Mouse (Mus musculus) MEL (cell line): Measurements from ENCODE around the gene Naif1. TPM values are rescaled to one million over a fixed set of nuclear protein-coding genes. Genes with fewer than 3 reads are reported as not detected.

Source experiments
- DNase-seq: peaks from one replicate; pipeline ENCODE4 v3.0.0; 2011; ENCODE audit warnings: low read depth, low spot score
- H3K27ac ChIP-seq: 2 replicates; pipeline ENCODE4 v1.5.1; 2012; ENCODE audit warnings: low read depth, mild to moderate bottlenecking, control low read depth, low read length, moderate library complexity; ENCODE audit not compliant: control insufficient read depth
- H3K27me3 ChIP-seq, 2 experiments: fragments of 150-350 bp in 1 of 2; sonication (generic) in 1 of 2; 2 replicates each; pipeline ENCODE4 v1.6.1; 2012; ENCODE audit warnings: low read length in 2 of 2, mild to moderate bottlenecking in 2 of 2, improper control_type of control experiment in 1 of 2, moderate library complexity in 1 of 2; ENCODE audit not compliant: insufficient read depth in 2 of 2, control insufficient read depth in 1 of 2
- H3K36me3 ChIP-seq, 2 experiments: 2 replicates each; pipeline ENCODE4 v1.6.1; 2012 to 2014; ENCODE audit warnings: low read length in 2 of 2, improper control_type of control experiment in 1 of 2, inconsistent platforms in 1 of 2, mild to moderate bottlenecking in 1 of 2; ENCODE audit not compliant: insufficient read depth in 2 of 2, control insufficient read depth in 1 of 2
- H3K4me1 ChIP-seq, 2 experiments: fragments of 150-350 bp in 1 of 2; sonication (generic) in 1 of 2; 2 replicates each; pipeline ENCODE4 v1.6.1; 2012; ENCODE audit warnings: low read length in 2 of 2, improper control_type of control experiment in 1 of 2, mild to moderate bottlenecking in 1 of 2; ENCODE audit not compliant: insufficient read depth in 2 of 2, control insufficient read depth in 1 of 2
- H3K4me3 ChIP-seq, 2 experiments: fragments of 150-350 bp in 1 of 2; sonication (generic) in 1 of 2; 2 replicates each; pipeline ENCODE4 v1.5.1; 2012; ENCODE audit warnings: low read depth in 2 of 2, low read length in 2 of 2, mild to moderate bottlenecking in 2 of 2, moderate library complexity in 2 of 2, control low read depth in 1 of 2, improper control_type of control experiment in 1 of 2; ENCODE audit not compliant: control insufficient read depth in 1 of 2, insufficient read depth in 1 of 2
- H3K79me2 ChIP-seq: 2 replicates; pipeline ENCODE4 v1.6.1; 2012; ENCODE audit warnings: mild to moderate bottlenecking, low read length, moderate library complexity; ENCODE audit not compliant: control insufficient read depth, poor library complexity, insufficient read depth
- H3K9ac ChIP-seq: 2 replicates; pipeline ENCODE4 v1.6.1; 2012; ENCODE audit warnings: low read depth, mild to moderate bottlenecking, control low read depth, low read length, moderate library complexity; ENCODE audit not compliant: control insufficient read depth, poor library complexity, severe bottlenecking
- H3K9me3 ChIP-seq: fragments of 150-350 bp; sonication (generic); replicated peaks from 2 replicates; pipeline ENCODE4 v1.6.1; 2012; ENCODE audit warnings: mild to moderate bottlenecking, low read length, improper control_type of control experiment, moderate library complexity; ENCODE audit not compliant: insufficient read depth
- BHLHE40 ChIP-seq: IDR thresholded peaks from 2 replicates; pipeline ENCODE4 v1.6.1; 2012; ENCODE audit warnings: low read depth, mild to moderate bottlenecking, inconsistent platforms, low read length, improper control_type of control experiment, borderline replicate concordance
- CHD1 ChIP-seq: IDR thresholded peaks from 2 replicates; pipeline ENCODE4 v1.6.1; 2012; ENCODE audit warnings: low read depth, mild to moderate bottlenecking, inconsistent platforms, low read length, improper control_type of control experiment
- E2F4 ChIP-seq: IDR thresholded peaks from 2 replicates; pipeline ENCODE4 v1.6.1; 2011; ENCODE audit warnings: low read depth, low read length, improper control_type of control experiment, borderline replicate concordance
- ELF1 ChIP-seq: IDR thresholded peaks from 2 replicates; pipeline ENCODE4 v1.6.1; 2014; ENCODE audit warnings: low read depth, mild to moderate bottlenecking, inconsistent platforms, low read length, improper control_type of control experiment, moderate library complexity
- EP300 ChIP-seq, 2 experiments: IDR thresholded peaks; 2 replicates each; pipeline ENCODE4 v1.6.1; 2011; ENCODE audit warnings: improper control_type of control experiment in 2 of 2, low read length in 2 of 2, low read depth in 1 of 2, mild to moderate bottlenecking in 1 of 2
- ETS1 ChIP-seq: IDR thresholded peaks from 2 replicates; pipeline ENCODE4 v1.6.1; 2012; ENCODE audit warnings: low read depth, mild to moderate bottlenecking, inconsistent platforms, low read length, improper control_type of control experiment, moderate library complexity
- GATA1 ChIP-seq: IDR thresholded peaks from 2 replicates; pipeline ENCODE4 v1.6.1; 2011; ENCODE audit warnings: low read depth, low read length, improper control_type of control experiment
- JUND ChIP-seq: IDR thresholded peaks from 2 replicates; pipeline ENCODE4 v1.6.1; 2011; ENCODE audit warnings: low read depth, mild to moderate bottlenecking, improper control_type of control experiment, low read length
- KAT2A ChIP-seq: conservative IDR thresholded peaks from 2 replicates; pipeline ENCODE4 v1.6.1; 2012; ENCODE audit warnings: low read depth, low read length, improper control_type of control experiment, inconsistent platforms
- MAFK ChIP-seq: IDR thresholded peaks from 2 replicates; pipeline ENCODE4 v1.6.1; 2011; ENCODE audit warnings: low read depth, mild to moderate bottlenecking, low read length, improper control_type of control experiment, borderline replicate concordance
- MAX ChIP-seq: IDR thresholded peaks from 2 replicates; pipeline ENCODE4 v1.6.1; 2011; ENCODE audit warnings: low read length, improper control_type of control experiment
- MAZ ChIP-seq: IDR thresholded peaks from 2 replicates; pipeline ENCODE4 v1.6.1; 2012; ENCODE audit warnings: low read depth, mild to moderate bottlenecking, inconsistent platforms, low read length, improper control_type of control experiment
- MEF2A ChIP-seq: IDR thresholded peaks from 2 replicates; pipeline ENCODE4 v1.6.1; 2014; ENCODE audit warnings: low read depth, mild to moderate bottlenecking, inconsistent platforms, low read length, improper control_type of control experiment; ENCODE audit not compliant: poor library complexity, insufficient replicate concordance, severe bottlenecking; ENCODE audit errors: extremely low read depth
- MXI1 ChIP-seq: IDR thresholded peaks from 2 replicates; pipeline ENCODE4 v1.6.1; 2011; ENCODE audit warnings: mild to moderate bottlenecking, low read depth, low read length, improper control_type of control experiment
- MYB ChIP-seq: IDR thresholded peaks from 2 replicates; pipeline ENCODE4 v1.6.1; 2011; ENCODE audit warnings: mild to moderate bottlenecking, low read depth, low read length, improper control_type of control experiment
- MYC ChIP-seq: IDR thresholded peaks from 2 replicates; pipeline ENCODE4 v1.6.1; 2011; ENCODE audit warnings: low read depth, mild to moderate bottlenecking, low read length, improper control_type of control experiment, moderate library complexity
- NRF1 ChIP-seq: IDR thresholded peaks from 2 replicates; pipeline ENCODE4 v1.6.1; 2014; ENCODE audit warnings: low read depth, mild to moderate bottlenecking, inconsistent platforms, low read length, improper control_type of control experiment, moderate library complexity; ENCODE audit not compliant: poor library complexity, insufficient read depth, severe bottlenecking
- POLR2A ChIP-seq, 2 experiments: IDR thresholded peaks; 2 replicates each; pipeline ENCODE4 v1.6.1; 2011 to 2012; ENCODE audit warnings: low read length in 2 of 2, mild to moderate bottlenecking in 2 of 2, control low read depth in 1 of 2, improper control_type of control experiment in 1 of 2, low read depth in 1 of 2, moderate library complexity in 1 of 2; ENCODE audit not compliant: control insufficient read depth in 1 of 2, insufficient read depth in 1 of 2, poor library complexity in 1 of 2
- POLR2AphosphoS2 ChIP-seq: IDR thresholded peaks from 2 replicates; pipeline ENCODE4 v1.6.1; 2011; ENCODE audit warnings: low read length, improper control_type of control experiment
- POLR2AphosphoS5 ChIP-seq: IDR thresholded peaks from 2 replicates; pipeline ENCODE4 v1.6.1; 2012; ENCODE audit warnings: low read depth, borderline replicate concordance, mild to moderate bottlenecking, inconsistent platforms, low read length, moderate library complexity, mixed read lengths
- RCOR1 ChIP-seq: IDR thresholded peaks from 2 replicates; pipeline ENCODE4 v1.6.1; 2012; ENCODE audit warnings: low read depth, mild to moderate bottlenecking, inconsistent platforms, low read length, improper control_type of control experiment
- SMC3 ChIP-seq: IDR thresholded peaks from 2 replicates; pipeline ENCODE4 v1.6.1; 2011; ENCODE audit warnings: low read depth, low read length, improper control_type of control experiment
- TBP ChIP-seq: IDR thresholded peaks from 2 replicates; pipeline ENCODE4 v1.8.0; 2011; ENCODE audit warnings: low read depth, low read length, improper control_type of control experiment
- TCF12 ChIP-seq: IDR thresholded peaks from 2 replicates; pipeline ENCODE4 v1.6.1; 2014; ENCODE audit warnings: low read depth, mild to moderate bottlenecking, inconsistent platforms, low read length, improper control_type of control experiment, moderate library complexity
- USF2 ChIP-seq, 2 experiments: IDR thresholded peaks; 2 replicates each; pipeline ENCODE4 v1.6.1; 2011 to 2012; ENCODE audit warnings: improper control_type of control experiment in 2 of 2, low read length in 2 of 2, borderline replicate concordance in 1 of 2, inconsistent platforms in 1 of 2, low read depth in 1 of 2, mild to moderate bottlenecking in 1 of 2; ENCODE audit not compliant: insufficient read depth in 1 of 2
- ZC3H11A ChIP-seq: IDR thresholded peaks from 2 replicates; pipeline ENCODE4 v1.6.1; 2012; ENCODE audit warnings: low read depth, mild to moderate bottlenecking, inconsistent platforms, low read length, improper control_type of control experiment
- ZMIZ1 ChIP-seq: IDR thresholded peaks from 2 replicates; pipeline ENCODE4 v1.6.1; 2012; ENCODE audit warnings: low read depth, mild to moderate bottlenecking, inconsistent platforms, low read length, improper control_type of control experiment, moderate library complexity
- ZNF384 ChIP-seq: IDR thresholded peaks from 2 replicates; pipeline ENCODE4 v1.6.1; 2012; ENCODE audit warnings: low read depth, mild to moderate bottlenecking, inconsistent platforms, low read length, improper control_type of control experiment
- polyA plus RNA-seq, 2 experiments: library from polyadenylated mRNA; stranded (reverse) in 1 of 2; unstranded in 1 of 2; fragments of >175 nt in 1 of 2; fragments of >200 nt in 1 of 2; gene quantifications; 2 replicates each; pipeline versions ENCODE4 v1.2.1 to v1.2.4; 2012; ENCODE audit warnings: low replicate concordance in 2 of 2, low read depth in 1 of 2; ENCODE audit not compliant: insufficient read length in 2 of 2, insufficient read depth in 1 of 2, missing spikeins in 1 of 2
- total RNA-seq: library from RNA; depleted of rRNA; stranded (reverse); fragments of 300-350 nt; gene quantifications from 2 replicates; pipeline ENCODE4 v1.2.3, GENCODE M21; 2012

Gene Naif1
- total and polyA plus RNA-seq, 3 experiments: 4.9 to 8.5 TPM; not detected in 1

DNA sequence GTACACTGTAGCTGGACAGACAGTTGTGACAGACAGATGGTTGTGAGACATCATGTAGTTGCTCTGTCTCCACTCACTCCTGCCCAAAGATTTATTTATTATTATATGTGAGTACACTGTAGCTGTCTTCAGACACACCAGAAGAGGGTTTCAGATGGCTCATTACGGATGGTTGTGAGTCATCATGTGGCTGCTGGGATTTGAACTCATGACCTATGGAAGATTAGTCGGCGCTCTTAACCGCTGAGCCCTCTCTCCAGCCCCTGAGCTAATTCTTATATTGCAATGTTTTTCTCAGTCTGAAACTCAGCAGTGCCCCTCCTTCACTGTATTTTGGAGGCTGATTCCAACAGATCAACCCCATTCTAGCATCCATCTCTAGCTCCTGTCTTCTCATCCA, 35.5 kb downstream of the Naif1 start:
- DNase-seq: no peak
- TF ChIP-seq MAZ (no peak), ZNF384 (no peak), NRF1 (no peak), POLR2AphosphoS5 (no peak), EP300 (IDR thresholded peaks at IDR 0.05; ENCODE audit: low read depth in 1 of 2, low read length in 2 of 2) (no peak), KAT2A (no peak), ZMIZ1 (no peak), ELF1 (no peak), MYB (no peak), CHD1 (no peak), MAFK (no peak), MEF2A (no peak), BHLHE40 (no peak), POLR2AphosphoS2 (no peak), POLR2A (IDR thresholded peaks at IDR 0.05; ENCODE audit: control insufficient read depth in 1 of 2, insufficient read depth in 1 of 2, low read depth in 1 of 2, low read length in 2 of 2, poor library complexity in 1 of 2) (no peak), GATA1 (no peak), MAX (no peak)
- Histone ChIP-seq H3K27me3 (no peaks in the 10 kb centered on the region), H3K9me3 (no peaks in the 10 kb centered on the region), H3K27ac (peak overlapping the region; percentile 67), H3K79me2 (no peaks in the 10 kb centered on the region), H3K4me1 (peaks cover 10 to 19% of the 10 kb centered on the region in 2 experiments), H3K9ac (peak overlapping the region; percentile 20), H3K4me3 (peak overlapping the region; percentile 34 to 38), H3K36me3 (peaks cover 0 to 7% of the 10 kb centered on the region in 2 experiments; a peak in 2 of 4 replicates)

DNA sequence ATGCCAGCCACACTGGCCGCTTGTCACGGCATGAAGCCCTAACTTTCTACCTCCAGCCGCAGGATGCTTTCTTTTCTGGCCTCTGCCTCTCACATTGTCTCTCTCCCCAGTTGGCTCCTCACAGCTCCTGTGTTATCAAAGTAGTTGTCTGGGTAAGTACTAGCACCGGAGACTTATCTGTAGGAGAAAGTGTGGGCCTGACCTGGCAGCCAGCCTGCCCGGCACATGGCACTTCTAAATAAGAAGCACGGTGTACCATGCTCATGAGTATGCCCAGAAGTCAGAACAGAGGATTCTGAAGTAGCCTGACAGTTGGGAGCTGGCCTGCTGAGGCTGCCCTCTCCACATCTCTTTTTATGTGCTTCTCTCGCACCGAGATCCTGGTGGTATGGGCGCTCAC, 35.9 kb downstream of the Naif1 start:
- Histone ChIP-seq H3K9me3 (no peaks in the 10 kb centered on the region), H3K27ac (peak overlapping the region; percentile 67), H3K36me3 (peaks cover 0 to 7% of the 10 kb centered on the region in 2 experiments; a peak in 2 of 4 replicates), H3K27me3 (no peaks in the 10 kb centered on the region), H3K4me1 (peaks cover 10 to 19% of the 10 kb centered on the region in 2 experiments), H3K4me3 (peak overlapping the region; percentile 34 to 38), H3K9ac (peak overlapping the region; percentile 53), H3K79me2 (no peaks in the 10 kb centered on the region)
- peak; percentile 89 for DNase-seq
- TF ChIP-seq POLR2AphosphoS5 (no peak), EP300 (IDR thresholded peaks at IDR 0.05; ENCODE audit: low read depth in 1 of 2, low read length in 2 of 2) (peak; percentile 68 to 69; a peak in 3 of 4 replicates), POLR2A (IDR thresholded peaks at IDR 0.05; ENCODE audit: control insufficient read depth in 1 of 2, insufficient read depth in 1 of 2, low read depth in 1 of 2, low read length in 2 of 2, poor library complexity in 1 of 2) (0 out of 4 replicates have a peak, but pooled peaks of 1 of the 2 experiments have one; percentile 26), MXI1 (peak; percentile 99), TCF12 (peak; percentile 83), NRF1 (no peak), MEF2A (no peak), CHD1 (no peak), MYC (peak; percentile 93), ZC3H11A (no peak), MAFK (no peak), SMC3 (no peak), RCOR1 (0 out of 2 replicates have a peak, but pooled peaks have one; percentile 19), E2F4 (no peak), JUND (no peak), GATA1 (peak; percentile 81), USF2 (IDR thresholded peaks at IDR 0.05; ENCODE audit: borderline replicate concordance in 1 of 2, insufficient read depth in 1 of 2, low read depth in 1 of 2, low read length in 2 of 2) (no peak), BHLHE40 (peak; percentile 81), KAT2A (no peak), ETS1 (peak; percentile 80), MAZ (no peak), TBP (peak; percentile 37; the same call in 1 of the 2 replicates)
